Mouse (Mus musculus): Measurements from ENCODE around the gene Lonrf2.

- no peak for TF ChIP-seq CTCF (conservative IDR thresholded peaks at IDR 0.05; ENCODE audit: low read length)
- no peak for TF ChIP-seq NANOG (IDR thresholded peaks at IDR 0.05; ENCODE audit: borderline replicate concordance, low read length)
- TF ChIP-seq POU5F1 (IDR thresholded peaks at IDR 0.05; ENCODE audit: borderline replicate concordance, low read length), result no peak
These were observed 40.3 kb upstream of the Lonrf2 start for GRCm38 (mm10) chr1:38876671-38877382.

Data from E14TG2a.4 (cell line).